ENCODE assay signal across 11 mouse cellular contexts in genomic region chrX:11088506-11088905, GRCm38 (mm10).
DNase-seq lines count a peak whose midpoint lies in the region; ATAC-seq and TF ChIP-seq lines count a peak whose summit lies in the region.
"Had no signal": no experiment of that assay in that cellular context is flagged by ENCODE, and none has a peak within 500 bp of the region (broad histone marks: within the 10 kb centered on the region; RNA-seq: fewer than 3 reads in every experiment).

No protein-coding gene starts in this region.

- no peak for DNase-seq in heart, postnatal 14 days
- DNase-seq in stomach, postnatal 0 days (ENCODE audit: low spot score), result no peak
- DNase-seq in limb, embryonic 14.5 days (ENCODE audit: low spot score), result no peak
- no peak for DNase-seq in testis, postnatal 10 days (ENCODE audit: low spot score)
- no peak for DNase-seq in kidney, adult 18-20 months
- no peak for DNase-seq in left cerebral cortex, adult 11 months (ENCODE audit: low spot score)
- DNase-seq: kidney, adult 11 months had no signal

- 33% methylated on average over 10 of the region's 10 CpGs for WGBS in heart, embryonic 11.5 days (ENCODE audit: insufficient replicate concordance)
- WGBS in stomach, embryonic 14.5 days, result 48% methylated on average over 10 of the region's 10 CpGs
- 55% methylated on average over 10 of the region's 10 CpGs for WGBS in stomach, postnatal 0 days
- 33% methylated on average over 10 of the region's 10 CpGs for WGBS in limb, embryonic 14.5 days

- peak overlapping the region; percentile 52 for H3K4me2 ChIP-seq in heart, embryonic 11.5 days
- H3K4me2 ChIP-seq in stomach, embryonic 14.5 days (replicated peaks; ENCODE audit: low read depth, low read length), result 0 out of 2 replicates have a peak overlapping the region, but pooled peaks have one; percentile 12
- H3K4me2 ChIP-seq in stomach, postnatal 0 days (replicated peaks; ENCODE audit: low read depth), result no peak overlapping the region
- H3K4me2 ChIP-seq in limb, embryonic 14.5 days (replicated peaks; ENCODE audit: low read depth, low read length, severe bottlenecking), result peak overlapping the region; percentile 33; the same call in 1 of the 2 replicates

- H3K36me3 ChIP-seq in heart, embryonic 11.5 days (ENCODE audit: control insufficient read depth, insufficient read depth, low read length), result no peaks in the 10 kb centered on the region
- H3K36me3 ChIP-seq in stomach, embryonic 14.5 days (ENCODE audit: control insufficient read depth, insufficient read depth, low read length), result no peaks in the 10 kb centered on the region
- no peaks in the 10 kb centered on the region for H3K36me3 ChIP-seq in stomach, postnatal 0 days (ENCODE audit: control insufficient read depth, insufficient read depth, low read length)
- H3K36me3 ChIP-seq in limb, embryonic 14.5 days (ENCODE audit: control insufficient read depth, insufficient read depth, low read length), result no peaks in the 10 kb centered on the region

- no peak overlapping the region for H3K4me3 ChIP-seq in heart, embryonic 11.5 days (ENCODE audit: low read depth, low read length)
- H3K4me3 ChIP-seq in stomach, embryonic 14.5 days (ENCODE audit: low read depth, low read length), result no peak overlapping the region
- no peak overlapping the region for H3K4me3 ChIP-seq in stomach, postnatal 0 days (ENCODE audit: low read depth, low read length)
- H3K4me3 ChIP-seq in limb, embryonic 14.5 days (replicated peaks; ENCODE audit: low read length), result no peak overlapping the region

- no peak for TF ChIP-seq EP300 in stomach, postnatal 0 days (optimal IDR thresholded peaks at IDR 0.05)

- intact Hi-C loops in heart, postnatal 14 days (cut with DNase I), result no loop called here

- no peak for ATAC-seq in heart, embryonic 11.5 days (replicated peaks; ENCODE audit: insufficient number of reproducible peaks, low FRiP score, low TSS enrichment)
- ATAC-seq in stomach, embryonic 14.5 days (ENCODE audit: insufficient number of reproducible peaks, insufficient read depth, low FRiP score, low read depth), result no peak
- no peak for ATAC-seq in stomach, postnatal 0 days (ENCODE audit: low FRiP score, low TSS enrichment)
- ATAC-seq in limb, embryonic 14.5 days (ENCODE audit: low FRiP score, low read depth), result no peak
- ATAC-seq: Patski had no signal

- no peaks in the 10 kb centered on the region for H3K27me3 ChIP-seq in heart, embryonic 11.5 days (ENCODE audit: control insufficient read depth, insufficient read depth, low read length)
- H3K27me3 ChIP-seq in stomach, embryonic 14.5 days (ENCODE audit: control insufficient read depth, insufficient read depth, low read length), result no peaks in the 10 kb centered on the region
- H3K27me3 ChIP-seq in stomach, postnatal 0 days (ENCODE audit: control insufficient read depth, insufficient read depth, low read length), result no peaks in the 10 kb centered on the region
- no peaks in the 10 kb centered on the region for H3K27me3 ChIP-seq in limb, embryonic 14.5 days (ENCODE audit: control insufficient read depth, insufficient read depth, low read length)

- no peak for TF ChIP-seq CTCF in stomach, postnatal 0 days (IDR thresholded peaks at IDR 0.05; ENCODE audit: low read depth)

- 0 out of 2 replicates have a peak overlapping the region, but pooled peaks have one; percentile 10 for H3K9ac ChIP-seq in heart, embryonic 11.5 days (ENCODE audit: low read depth, low read length)
- H3K9ac ChIP-seq in stomach, embryonic 14.5 days (replicated peaks; ENCODE audit: low read depth, low read length), result no peak overlapping the region
- H3K9ac ChIP-seq in stomach, postnatal 0 days (ENCODE audit: low read length), result no peak overlapping the region
- H3K9ac ChIP-seq in limb, embryonic 14.5 days (ENCODE audit: low read depth, low read length, severe bottlenecking), result no peak overlapping the region

- TF ChIP-seq POLR2A in limb, embryonic 14.5 days (IDR thresholded peaks at IDR 0.05; ENCODE audit: borderline replicate concordance, extremely low read depth, insufficient read depth, insufficient read length), result no peak

- no peak overlapping the region for H3K27ac ChIP-seq in heart, embryonic 11.5 days (ENCODE audit: low read depth, low read length)
- H3K27ac ChIP-seq in stomach, embryonic 14.5 days (ENCODE audit: low read length), result no peak overlapping the region
- no peak overlapping the region for H3K27ac ChIP-seq in stomach, postnatal 0 days (replicated peaks)
- H3K27ac ChIP-seq in limb, embryonic 14.5 days (replicated peaks; ENCODE audit: low read depth, low read length), result no peak overlapping the region
- H3K27ac ChIP-seq: macrophage had no signal

- no peaks in the 10 kb centered on the region for H3K4me1 ChIP-seq in heart, embryonic 11.5 days (ENCODE audit: control insufficient read depth, insufficient read depth, low read length)
- no peaks in the 10 kb centered on the region for H3K4me1 ChIP-seq in stomach, embryonic 14.5 days (ENCODE audit: control insufficient read depth, insufficient read depth, low read length)
- no peaks in the 10 kb centered on the region for H3K4me1 ChIP-seq in stomach, postnatal 0 days (replicated peaks; ENCODE audit: control insufficient read depth, insufficient read depth)
- no peaks in the 10 kb centered on the region for H3K4me1 ChIP-seq in limb, embryonic 14.5 days (ENCODE audit: control insufficient read depth, insufficient read depth, low read length)

- H3K9me3 ChIP-seq in heart, embryonic 11.5 days (replicated peaks; ENCODE audit: control insufficient read depth, low read length), result no peaks in the 10 kb centered on the region
- H3K9me3 ChIP-seq in stomach, embryonic 14.5 days (ENCODE audit: control insufficient read depth, low read depth, low read length), result no peaks in the 10 kb centered on the region
- no peaks in the 10 kb centered on the region for H3K9me3 ChIP-seq in stomach, postnatal 0 days (ENCODE audit: control insufficient read depth, low read length)
- no peaks in the 10 kb centered on the region for H3K9me3 ChIP-seq in limb, embryonic 14.5 days (ENCODE audit: control insufficient read depth, low read length)
